Mouse (Mus musculus): ENCODE results near the gene Cfap97d1. TPM values are rescaled to one million over a fixed set of nuclear protein-coding genes. Genes with fewer than 3 reads are reported as not detected.

Gene Cfap97d1
- total RNA-seq (2014; fragmentation: Nextera tagmentation), result not detected in 2 replicates
- total RNA-seq (2017), result not detected in 2 replicates

DNA sequence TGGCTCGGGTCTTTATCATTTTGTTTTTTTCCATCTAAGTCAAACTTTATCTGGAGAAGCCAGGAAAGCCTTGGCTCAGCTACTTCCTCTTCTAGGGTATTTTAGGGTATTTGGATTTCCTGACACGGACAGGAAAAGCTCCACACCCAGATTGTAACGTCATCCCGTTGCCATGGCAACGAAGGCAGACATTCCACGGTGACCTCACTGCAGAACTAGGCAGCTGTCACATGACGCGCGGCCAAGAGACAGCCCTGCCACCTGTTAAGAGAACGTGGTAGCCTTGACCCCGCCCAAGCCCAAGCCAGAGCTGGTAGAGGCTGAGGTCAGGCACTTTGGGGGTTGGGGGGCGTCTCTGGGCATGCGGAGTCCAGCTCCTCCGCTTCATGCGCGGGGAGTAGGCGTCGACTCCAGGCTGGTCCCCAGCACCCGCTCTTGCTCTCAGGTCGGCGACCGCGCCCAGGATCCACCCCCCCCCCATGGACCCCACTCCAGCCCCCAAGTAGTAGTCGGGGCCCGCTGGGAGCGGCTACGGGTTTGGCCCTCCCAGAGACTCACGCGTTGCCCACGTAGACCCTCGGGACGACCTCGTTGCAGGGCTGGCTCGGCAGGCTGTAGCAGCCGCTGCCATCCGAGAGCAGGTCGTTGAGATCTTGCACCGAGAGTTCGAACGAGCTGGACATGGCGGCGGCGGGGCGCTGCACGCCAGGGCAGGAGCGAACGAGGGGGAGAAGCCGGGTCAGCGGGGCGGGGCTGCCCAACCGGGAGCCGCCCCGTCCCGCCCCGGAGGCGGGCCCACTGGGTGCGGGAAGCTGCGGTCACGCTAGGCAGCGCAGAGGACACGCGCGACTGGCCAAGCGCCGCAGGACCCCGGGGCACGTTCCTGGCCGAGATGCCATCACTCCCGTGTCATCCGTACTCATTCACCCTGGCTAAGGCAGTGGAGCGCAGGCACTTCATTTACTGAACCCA lies at the start of gene Cfap97d1:
TSS of gene Cfap97d1 (plus strand) at position 226 of the 972 bp plus-strand sequence.
- peak; percentile 76 for ATAC-seq (replicated peaks; ENCODE audit: poor library complexity, severe bottlenecking)

GRCm38 (mm10) chr11:101935743-101936142 lies 48.3 kb upstream of the Cfap97d1 start:
- ATAC-seq (replicated peaks; ENCODE audit: poor library complexity, severe bottlenecking), result no peak

GRCm38 (mm10) chr11:101936421-101936820 lies 47.7 kb upstream of the Cfap97d1 start:
- no peak for ATAC-seq (replicated peaks; ENCODE audit: poor library complexity, severe bottlenecking)

DNA sequence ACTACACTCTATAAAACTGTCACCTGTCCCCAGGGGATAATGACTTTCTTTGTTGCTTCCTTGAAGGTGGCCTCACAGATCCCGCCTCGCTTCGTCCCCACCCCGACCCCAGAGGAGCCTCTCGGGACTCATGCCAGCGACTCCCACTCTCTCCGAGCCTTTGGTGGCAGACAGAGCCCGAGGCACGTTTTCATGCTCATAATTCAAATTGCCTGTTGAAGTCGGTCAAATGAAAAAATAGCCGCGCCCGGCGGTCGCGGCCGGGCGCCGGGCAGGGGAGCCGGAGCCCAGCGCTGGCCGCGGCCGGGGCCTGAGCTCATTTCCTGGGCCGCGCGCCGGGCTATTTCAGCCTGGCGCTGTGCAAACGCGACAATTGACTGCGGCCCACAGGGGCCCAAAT lies 47.0 kb upstream of the Cfap97d1 start:
- no peak for ATAC-seq (replicated peaks; ENCODE audit: poor library complexity, severe bottlenecking)

DNA sequence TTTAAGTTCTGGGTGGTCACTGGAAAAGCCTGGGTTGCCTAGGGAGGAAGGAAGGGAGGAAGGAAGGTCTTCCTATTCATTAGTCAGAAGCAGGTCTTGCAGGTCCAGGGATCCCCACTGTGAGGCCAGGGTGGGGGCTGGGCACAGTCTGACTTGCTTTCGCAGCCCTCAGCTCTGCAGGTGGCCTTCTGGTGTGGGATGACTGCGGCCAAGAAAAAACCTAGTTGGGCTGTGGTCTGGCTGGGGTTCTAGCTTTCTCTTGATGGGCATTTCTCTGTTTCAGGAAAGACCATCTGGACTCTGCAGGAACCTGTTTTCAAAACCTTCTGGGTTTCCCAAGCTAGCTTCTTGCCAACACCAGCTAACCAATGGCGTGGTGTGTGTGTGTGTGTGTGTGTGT lies 41.0 kb upstream of the Cfap97d1 start:
- no peak for ATAC-seq (replicated peaks; ENCODE audit: poor library complexity, severe bottlenecking)

- no peak for ATAC-seq (replicated peaks; ENCODE audit: poor library complexity, severe bottlenecking)
Observed at GRCm38 (mm10) chr11:101946525-101946924, 37.6 kb upstream of the Cfap97d1 start.

GRCm38 (mm10) chr11:101950021-101950420 lies 34.1 kb upstream of the Cfap97d1 start:
- ATAC-seq (replicated peaks; ENCODE audit: poor library complexity, severe bottlenecking), result no peak

- ATAC-seq (replicated peaks; ENCODE audit: poor library complexity, severe bottlenecking), result peak; percentile 90
Observed at GRCm38 (mm10) chr11:101952541-101953341, 31.3 kb upstream of the Cfap97d1 start.

- no peak for ATAC-seq (replicated peaks; ENCODE audit: poor library complexity, severe bottlenecking)
Observed at GRCm38 (mm10) chr11:101953441-101953840, 30.6 kb upstream of the Cfap97d1 start.

GRCm38 (mm10) chr11:101957476-101957875 lies 26.6 kb upstream of the Cfap97d1 start:
- no peak for ATAC-seq (replicated peaks; ENCODE audit: poor library complexity, severe bottlenecking)

DNA sequence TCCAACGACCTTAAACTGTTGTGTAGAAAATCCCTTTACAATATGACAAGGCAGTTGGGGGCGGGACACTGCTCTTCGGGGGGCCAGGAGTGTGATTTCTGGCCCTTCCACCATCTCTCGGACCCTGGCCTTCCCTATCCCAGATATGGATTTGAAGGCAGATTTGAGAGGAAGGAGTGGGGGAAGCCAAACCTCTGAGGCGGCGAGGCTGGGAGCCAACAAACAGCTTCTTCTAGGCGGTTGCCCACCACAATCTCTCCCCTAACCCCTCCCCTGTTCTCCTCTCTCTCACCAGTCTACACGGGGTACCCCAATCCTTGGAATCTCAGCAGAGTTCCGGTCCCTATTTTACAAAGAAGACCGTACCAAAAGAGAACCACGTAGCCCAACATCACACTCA lies 21.0 kb upstream of the Cfap97d1 start:
- no peak for ATAC-seq (replicated peaks; ENCODE audit: poor library complexity, severe bottlenecking)

DNA sequence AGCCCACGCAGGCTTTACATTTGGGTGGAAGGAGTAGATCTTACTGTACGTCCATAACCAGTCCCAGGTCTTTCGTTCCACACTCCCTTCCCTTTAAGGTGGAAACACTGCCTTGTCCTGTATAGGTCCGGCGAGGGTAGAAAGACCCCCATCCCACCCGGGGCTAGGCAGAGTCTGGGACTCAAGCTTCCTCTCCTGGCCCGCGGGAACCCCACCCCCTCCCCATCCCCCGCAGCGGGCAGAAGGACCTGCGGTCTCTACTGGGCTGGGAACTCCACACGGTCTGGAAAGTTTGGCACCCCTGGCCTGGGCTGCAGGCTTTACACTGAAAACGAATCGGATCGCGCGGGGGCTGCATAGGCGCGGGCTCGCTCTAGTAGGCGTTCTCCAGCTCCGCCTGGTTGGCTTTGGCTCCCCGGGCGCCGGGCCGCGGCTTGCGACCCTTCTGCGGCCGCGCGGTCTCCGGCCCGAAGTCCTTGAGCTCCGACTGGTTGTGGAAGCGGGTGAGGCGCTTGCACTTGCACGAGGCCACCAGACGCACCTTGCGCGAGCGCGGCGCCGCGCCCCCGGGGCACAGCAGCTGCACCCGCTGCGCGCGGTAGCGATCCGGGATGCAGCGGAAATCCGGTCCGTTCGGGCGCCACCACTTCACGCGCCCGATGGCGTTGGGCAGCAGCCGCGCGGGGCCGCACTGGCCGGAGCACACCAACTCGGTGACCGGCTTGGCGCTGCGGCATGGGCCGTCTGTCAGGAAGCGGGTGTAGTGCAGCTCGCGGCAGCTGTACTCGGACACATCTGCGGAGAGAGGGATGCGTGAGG lies 20.4 kb upstream of the Cfap97d1 start:
- ATAC-seq (replicated peaks; ENCODE audit: poor library complexity, severe bottlenecking), result peak; percentile 18

DNA sequence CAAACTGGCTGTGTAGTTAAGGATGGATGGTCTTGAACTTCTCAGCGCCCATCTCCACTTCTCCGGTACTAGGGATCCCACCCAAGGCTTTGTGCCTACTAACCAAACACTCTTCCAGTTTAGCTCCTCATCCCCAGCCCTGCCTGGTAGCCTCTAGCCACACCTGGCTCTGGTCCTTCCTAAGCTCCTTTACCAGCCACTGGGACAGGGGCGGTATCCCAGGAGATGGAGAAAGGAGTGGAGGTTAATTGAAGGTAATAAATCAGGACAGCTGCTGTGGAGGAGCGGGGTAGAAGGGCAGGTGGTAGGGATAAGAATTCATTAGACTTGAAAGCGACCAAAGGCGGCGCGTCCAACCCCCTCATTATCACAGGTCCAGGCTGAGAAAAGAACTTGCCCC lies 19.4 kb upstream of the Cfap97d1 start:
- ATAC-seq (replicated peaks; ENCODE audit: poor library complexity, severe bottlenecking), result no peak

DNA sequence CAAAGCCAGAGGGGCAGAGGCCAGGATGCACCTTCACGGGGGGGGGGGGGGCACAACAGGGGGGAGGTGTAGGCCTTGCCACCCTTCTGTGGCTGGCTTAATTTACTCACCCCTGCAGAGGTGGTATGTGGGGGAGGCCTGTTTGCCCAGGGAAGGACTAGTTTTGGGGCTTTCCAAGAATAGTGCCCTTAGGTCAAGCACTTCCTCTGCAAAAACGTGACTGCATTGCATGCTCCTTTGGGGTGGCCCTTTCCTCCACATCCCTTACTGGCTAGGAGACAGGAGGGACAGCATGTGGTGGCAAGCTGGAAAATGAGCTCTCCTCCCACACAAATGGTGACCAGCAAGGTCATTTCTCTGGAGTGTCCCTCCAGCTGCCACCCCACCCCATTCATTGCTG lies 18.5 kb upstream of the Cfap97d1 start:
- ATAC-seq (replicated peaks; ENCODE audit: poor library complexity, severe bottlenecking), result no peak

DNA sequence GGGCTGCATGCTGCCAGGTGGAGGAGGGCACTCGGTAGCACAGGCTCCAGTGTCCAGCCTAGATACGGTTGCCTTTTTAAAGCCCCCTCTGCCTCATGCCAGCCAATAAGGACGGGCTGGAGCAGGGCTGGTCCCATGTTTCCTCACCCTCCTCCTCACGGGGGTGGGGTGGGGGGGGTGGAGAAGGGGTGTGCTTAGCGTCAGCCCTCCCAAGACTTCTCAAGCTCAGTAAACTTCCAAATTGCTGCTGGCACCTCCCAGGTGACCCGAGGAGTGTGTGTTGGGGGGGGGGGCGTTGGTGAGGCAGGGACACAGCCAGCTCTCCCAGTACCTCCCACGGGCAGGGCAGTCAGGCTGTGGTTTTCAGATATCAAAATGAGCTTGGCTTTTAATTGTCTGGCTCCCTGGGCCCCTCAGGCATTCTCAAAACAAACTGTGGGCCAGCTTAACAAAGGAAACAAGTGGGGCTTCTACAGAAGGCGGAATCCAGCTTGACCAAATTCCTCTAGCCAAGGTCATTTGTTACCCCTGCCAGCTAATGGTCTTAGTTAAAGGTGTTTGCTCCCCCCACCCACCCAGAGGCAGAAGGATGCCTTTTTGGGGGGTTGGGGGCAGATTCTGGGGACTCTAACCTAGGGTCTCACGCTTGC lies 17.0 kb upstream of the Cfap97d1 start, which contains the start of gene Sost:
TSS of gene Sost (minus strand) at position 51 of the 650 bp plus-strand sequence.
- no peak for ATAC-seq (replicated peaks; ENCODE audit: poor library complexity, severe bottlenecking)

DNA sequence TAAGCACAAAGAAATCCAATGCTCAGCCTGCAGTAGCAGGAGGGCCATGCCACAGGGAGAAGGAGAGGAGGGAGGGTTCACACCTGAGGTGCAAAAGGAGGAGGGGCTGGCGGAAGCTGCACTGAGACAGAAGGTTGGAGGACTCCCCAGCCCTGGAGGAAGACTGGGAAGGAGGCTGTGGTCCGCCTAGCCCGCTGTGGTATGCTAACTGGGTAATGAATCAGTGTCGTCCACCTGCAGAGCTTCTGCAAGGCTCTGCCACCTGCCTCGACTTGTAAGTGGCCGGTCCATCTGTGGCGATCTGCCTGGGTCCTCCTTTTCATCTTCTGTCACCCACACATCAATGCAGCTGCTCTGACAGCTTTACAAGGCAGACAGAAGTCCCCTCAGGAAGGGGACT lies 15.8 kb upstream of the Cfap97d1 start:
- ATAC-seq (replicated peaks; ENCODE audit: poor library complexity, severe bottlenecking), result no peak

DNA sequence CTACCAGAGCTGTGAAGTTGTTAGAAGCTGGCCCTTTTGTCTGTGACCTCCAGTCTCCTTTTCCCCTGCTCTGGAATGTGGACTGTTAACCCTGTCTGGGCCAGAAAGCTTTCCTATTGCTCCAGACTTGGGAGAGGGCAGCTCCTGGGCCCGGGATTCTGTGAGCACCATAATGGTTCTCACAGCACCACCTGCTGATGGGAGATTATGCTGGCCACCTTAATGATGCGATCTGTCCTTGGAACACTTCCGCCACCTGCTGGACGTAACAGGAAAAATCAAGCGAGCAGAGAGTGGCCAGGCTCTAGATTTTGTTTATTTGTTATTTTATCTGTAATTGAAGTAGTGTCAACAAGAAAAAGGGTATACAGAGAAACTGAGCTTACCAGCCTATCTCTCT lies 15.3 kb upstream of the Cfap97d1 start:
- ATAC-seq (replicated peaks; ENCODE audit: poor library complexity, severe bottlenecking), result peak; percentile 55

DNA sequence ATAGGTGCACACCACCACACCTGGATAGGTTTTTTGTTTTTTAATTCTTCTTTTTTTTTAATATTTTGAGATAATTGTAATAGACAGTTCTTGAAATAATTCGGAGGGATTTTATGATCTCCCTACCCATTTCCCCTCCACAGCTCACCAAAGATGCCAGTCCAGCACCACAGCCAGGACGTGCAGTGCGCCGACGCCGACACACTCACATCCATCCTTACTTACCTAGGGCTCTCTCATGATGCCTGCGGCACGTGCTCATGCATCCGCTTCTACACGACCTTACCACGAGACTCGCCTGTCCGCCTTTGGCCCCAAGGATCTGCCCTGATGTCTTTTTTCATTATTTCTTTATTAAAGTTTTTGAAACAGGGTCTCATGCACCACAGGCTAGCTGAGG lies 14.2 kb upstream of the Cfap97d1 start:
- ATAC-seq (replicated peaks; ENCODE audit: poor library complexity, severe bottlenecking), result no peak

- ATAC-seq (replicated peaks; ENCODE audit: poor library complexity, severe bottlenecking), result no peak
Observed at GRCm38 (mm10) chr11:101971410-101971809, 12.7 kb upstream of the Cfap97d1 start.

DNA sequence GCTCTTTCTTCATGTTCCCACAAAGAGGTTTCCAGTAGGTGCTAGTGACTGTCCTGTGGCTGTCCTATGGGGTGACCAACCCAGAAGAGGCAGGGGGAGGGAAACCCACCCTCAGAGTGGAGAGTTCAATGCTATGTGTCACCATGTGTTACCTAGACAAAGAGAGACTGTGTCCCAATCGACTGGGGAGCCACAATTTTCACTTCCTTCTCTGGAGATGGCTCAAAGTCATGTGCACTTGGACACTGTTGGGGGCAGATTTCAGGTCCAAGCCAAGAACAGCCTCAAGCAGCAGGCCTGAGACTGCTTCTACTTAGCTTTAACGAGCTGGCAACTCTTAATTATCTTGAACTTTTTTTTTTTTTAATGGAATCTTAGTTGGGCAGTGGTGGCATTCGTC lies 12.0 kb upstream of the Cfap97d1 start:
- ATAC-seq (replicated peaks; ENCODE audit: poor library complexity, severe bottlenecking), result peak; percentile 83
